Mouse (Mus musculus) heart, postnatal 10 days (tissue): ENCODE results near the gene Cnp. TPM values are rescaled to one million over a fixed set of nuclear protein-coding genes. Genes with fewer than 3 reads are reported as not detected.
"Not testable (repeated sequence)": the region's sequence is repeated elsewhere in the genome, so short reads cannot be mapped to it uniquely, and the experiment has no call there.

Experiments
- DNase-seq, 2 experiments: peaks; one replicate each; pipeline ENCODE4 v3.0.0; 2021
- intact Hi-C: fragments of 180-260 bp; cut with DNase I; formaldehyde crosslinking; loops from one replicate; pipeline ENCODE4 v1.15.1; 2025
- total RNA-seq, 2 experiments: library from RNA; stranded (reverse); gene quantifications; 2 replicates each; pipeline ENCODE4 v1.2.3; 2021

The Cnp gene
- total RNA-seq, 2 experiments from 2014 or later: 6.1 to 7.1 TPM

DNA sequence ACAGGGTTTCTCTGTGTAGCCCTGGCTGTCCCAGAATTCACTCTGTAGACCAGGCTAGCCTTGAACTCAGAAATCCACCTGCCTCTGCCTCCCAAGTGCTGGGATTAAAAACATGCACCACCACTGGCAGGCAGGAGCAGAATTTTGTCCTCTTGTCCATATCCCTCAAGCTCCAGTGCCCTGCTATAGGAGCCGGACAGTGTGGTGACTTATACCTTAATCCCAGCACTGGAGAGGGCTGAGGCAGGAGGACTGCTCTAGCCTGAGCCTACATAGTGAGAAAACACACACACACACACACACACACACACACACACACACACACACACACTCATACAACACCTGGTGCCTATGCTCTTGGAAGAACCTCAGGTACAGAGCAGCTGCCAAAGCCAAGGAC lies 7.7 kb downstream of the Cnp start:
- DNase-seq, intact Hi-C loops: not testable (repeated sequence)

DNA sequence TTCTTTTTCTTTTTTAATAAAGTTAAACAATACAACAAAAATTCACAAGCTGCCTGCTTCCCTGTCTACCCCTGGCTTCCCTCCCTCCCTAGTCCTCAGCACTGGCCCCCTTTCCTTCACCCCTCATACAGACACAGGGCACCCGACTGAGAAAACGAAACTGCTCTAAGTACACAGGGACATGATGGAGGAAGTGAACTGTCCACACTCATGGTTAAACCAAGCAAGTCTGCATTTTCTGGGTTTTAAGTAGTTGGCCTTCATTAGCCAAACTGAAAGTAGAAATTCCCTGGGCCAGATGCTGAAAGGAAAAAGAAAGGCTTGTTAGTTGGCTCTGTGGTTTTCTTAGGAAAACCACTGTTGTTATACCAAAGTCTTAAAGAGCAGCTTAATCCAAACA lies 8.1 kb downstream of the Cnp start:
- DNase-seq: no peak
- intact Hi-C loops: no loop called here

DNA sequence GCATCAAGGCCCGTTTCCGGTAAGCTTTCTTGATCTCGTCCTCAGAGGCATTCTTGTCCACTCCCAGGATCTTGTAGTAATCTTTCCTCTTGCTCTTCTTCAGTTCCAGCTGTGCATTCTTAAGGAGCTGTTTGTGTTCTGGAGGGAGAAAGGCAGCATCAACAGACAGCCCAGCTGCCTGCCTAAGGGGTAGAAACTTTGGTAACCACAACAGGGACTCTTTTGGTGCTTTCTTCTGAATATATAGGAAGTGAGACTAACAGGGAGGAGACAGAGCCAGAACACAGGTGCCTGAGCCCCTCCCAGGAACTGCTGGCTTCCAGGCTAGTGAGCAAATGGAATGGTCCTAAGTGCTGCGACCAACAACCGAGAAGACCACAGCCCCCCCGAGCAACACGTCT lies 9.9 kb downstream of the Cnp start:
- no peak for DNase-seq
- intact Hi-C loops: no loop called here

DNA sequence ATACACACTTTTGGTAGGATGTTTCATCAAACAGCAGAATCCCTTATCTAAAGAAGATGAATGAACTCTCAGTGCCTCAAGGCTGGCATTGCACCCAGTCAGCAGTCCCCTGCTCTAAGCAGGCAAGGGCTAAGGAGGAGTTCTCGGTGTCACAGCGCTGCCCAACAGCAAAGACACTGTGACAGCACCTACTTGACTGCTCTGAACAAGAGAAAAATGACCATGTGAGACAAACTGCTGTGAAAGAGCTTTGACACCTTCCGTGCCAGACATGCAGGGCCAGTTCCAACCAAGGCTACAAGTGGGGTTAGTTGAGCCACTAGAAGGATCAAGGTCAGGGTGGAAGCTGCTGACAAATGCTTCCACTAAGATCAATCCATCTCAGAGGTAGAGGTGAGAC lies 10.4 kb downstream of the Cnp start:
- no peak for DNase-seq
- intact Hi-C loops: no loop called here

DNA sequence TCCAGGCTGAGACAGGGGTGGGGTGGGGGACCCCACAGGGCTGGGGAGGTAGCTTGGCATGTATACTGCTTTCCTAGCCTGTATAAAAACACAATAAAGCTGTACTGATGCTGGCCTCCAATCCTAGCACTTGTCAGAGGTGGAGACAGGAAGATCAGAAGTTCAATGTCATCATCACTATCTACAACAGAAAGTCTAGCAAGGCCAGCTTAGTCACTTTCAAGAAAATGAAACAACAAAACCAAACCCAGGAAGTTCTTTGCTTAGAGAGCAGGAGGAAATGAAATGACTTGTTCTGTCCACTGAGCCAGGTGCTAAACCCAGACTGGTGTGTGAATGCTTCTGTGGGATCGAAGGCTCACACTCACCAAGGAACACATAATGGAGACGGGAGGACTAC lies 13.8 kb downstream of the Cnp start:
- intact Hi-C loops: no loop called here
- DNase-seq: no peak

DNA sequence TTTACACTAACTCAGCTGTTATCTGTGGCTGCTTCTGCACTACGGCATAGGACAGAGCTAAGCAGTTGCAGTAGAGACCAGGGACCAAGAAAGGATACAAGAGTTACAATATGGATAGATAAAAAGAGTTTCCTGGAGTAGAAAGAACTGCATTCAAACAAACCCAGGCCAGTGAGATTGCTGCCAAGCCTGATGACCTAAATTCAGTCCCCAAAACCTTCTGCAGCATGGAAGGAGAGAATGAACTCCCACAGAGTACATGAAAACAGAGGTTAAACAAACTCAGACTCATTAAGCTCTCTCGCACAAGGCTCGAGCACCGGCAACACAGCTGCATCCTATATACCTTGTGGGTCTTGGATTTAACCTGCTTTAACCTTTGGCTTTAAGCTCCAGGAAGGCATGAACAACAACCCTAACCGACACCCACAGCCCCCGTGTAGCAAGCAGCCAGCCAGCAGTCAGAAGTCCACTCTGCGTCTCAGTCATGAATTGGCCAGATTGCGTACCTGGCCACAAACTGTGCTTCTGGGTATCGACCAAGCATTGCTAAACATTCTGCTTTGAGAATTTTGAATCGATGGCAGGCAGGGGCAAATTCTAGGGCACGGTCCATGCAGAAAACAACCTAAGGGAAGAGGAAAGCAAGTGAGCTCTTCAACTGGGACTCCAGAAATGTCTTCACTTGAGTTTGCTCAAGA lies 17.8 kb downstream of the Cnp start:
- no peak for DNase-seq
- intact Hi-C loops: no loop called here

DNA sequence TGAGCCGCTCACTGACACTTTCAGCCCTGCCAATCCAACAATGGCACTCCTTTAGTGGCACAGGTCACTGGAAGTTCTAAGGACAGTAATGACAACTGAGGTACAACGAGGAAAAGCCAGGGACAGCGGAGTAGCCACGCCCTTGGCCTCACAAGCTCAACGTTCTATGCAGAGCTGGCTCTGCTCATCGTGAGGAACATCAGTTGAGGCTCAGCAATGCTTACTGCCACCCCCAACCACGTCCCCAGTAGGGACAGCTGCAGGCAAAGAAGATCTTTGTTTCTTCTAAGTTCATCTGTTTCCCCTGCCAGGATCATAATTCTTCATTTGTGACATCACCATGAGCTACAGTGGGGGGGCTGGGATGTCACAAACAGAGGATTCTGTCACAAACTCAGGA lies 19.9 kb downstream of the Cnp start:
- intact Hi-C loops: no loop called here
- no peak for DNase-seq

DNA sequence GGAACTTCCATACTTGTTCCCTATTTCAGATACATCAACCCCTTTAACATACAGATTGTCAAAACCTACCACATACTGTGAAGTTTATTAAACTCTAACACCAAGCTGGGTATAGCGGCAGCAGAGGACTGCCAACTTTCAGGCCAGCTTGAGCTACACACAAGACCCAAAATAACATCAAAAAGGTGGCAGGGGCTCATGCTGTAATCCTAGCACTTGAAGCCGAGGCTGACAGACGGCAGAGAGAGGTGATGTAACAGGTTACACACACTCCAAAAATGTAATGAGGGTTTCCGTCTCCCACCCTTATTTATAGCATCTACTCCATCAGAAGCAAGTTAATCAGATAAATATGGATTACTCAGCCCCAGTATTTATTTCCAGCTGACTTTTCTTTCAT lies 20.8 kb downstream of the Cnp start:
- DNase-seq: no peak
- intact Hi-C loops: no loop called here

DNA sequence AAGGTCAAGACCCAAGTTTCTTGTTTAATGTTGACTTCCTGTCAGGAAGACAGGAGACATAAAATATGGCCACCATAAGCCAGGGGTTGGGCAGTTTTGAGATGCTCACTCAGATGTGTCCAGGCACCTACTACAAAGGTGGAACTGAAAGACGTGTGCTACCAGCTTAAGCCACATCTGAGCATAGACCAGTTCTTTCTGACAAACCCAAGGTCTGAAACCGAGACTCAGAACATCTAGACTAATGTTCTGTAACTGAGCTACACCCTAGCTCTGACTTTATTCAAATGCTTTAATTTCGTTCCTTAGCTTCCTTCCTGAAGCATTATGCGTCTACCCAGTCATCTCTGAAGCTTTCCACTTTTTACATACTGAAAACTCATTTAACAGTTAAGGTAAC lies 23.4 kb downstream of the Cnp start:
- intact Hi-C loops: no loop called here
- no peak for DNase-seq

DNA sequence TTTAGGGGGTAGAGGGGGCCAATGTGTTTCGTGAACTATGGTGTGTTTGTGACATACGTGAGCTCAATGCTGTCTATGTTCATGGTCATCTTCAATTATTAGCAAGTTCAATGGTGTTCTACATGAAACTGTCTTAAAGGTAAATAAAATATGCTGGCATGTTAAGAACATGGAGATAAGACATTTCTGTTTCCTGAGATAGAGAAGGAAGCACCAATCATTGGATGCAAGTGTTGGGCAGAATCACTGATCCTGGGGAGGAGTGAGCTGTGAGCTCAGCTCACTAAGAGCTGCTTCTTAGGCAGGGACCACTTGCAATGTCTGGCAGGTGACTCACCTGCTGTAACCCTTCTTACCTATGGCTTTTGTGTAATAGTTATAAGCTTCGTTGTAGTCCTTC lies 26.7 kb downstream of the Cnp start:
- intact Hi-C loops: no loop called here
- no peak for DNase-seq

DNA sequence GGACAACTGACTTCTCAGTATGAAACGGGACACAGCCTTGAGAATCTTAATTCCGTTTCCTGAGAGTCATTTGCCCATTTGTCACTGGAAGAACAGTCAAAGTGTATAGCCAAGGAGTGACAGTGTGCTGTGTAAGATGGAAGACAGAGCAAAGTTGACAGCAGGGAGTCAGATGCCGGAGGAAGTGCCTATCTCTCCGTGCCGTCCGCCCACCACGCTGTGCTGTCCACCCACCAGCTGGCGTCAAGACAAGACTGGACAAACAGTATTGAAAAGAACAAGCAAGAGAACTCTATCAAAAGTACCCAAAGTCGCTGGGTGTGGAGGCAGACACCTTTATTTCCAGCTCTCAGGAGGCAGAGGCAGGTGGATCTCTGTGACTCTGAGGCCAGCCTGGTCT lies 28.5 kb downstream of the Cnp start:
- no peak for DNase-seq
- intact Hi-C loops: no loop called here

DNA sequence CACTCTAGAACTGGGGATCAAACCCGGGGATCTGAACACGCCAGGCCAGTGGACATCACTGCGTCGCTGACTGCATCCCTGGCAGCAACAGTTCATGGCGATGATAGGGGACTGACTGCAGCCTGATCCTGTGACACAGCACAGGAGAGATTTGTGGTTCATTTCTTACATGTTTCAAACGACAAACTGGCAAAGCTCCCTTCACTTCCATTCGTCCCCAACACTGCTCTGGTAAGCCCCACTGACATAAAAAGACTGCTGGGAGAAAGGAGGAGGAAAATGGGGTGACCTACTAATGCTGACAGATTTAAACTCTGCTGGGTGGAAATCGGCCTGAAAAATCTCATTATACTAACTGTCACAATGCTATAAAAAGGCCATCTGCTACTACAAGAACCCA lies 29.1 kb downstream of the Cnp start:
- no peak for DNase-seq
- intact Hi-C loops: no loop called here

DNA sequence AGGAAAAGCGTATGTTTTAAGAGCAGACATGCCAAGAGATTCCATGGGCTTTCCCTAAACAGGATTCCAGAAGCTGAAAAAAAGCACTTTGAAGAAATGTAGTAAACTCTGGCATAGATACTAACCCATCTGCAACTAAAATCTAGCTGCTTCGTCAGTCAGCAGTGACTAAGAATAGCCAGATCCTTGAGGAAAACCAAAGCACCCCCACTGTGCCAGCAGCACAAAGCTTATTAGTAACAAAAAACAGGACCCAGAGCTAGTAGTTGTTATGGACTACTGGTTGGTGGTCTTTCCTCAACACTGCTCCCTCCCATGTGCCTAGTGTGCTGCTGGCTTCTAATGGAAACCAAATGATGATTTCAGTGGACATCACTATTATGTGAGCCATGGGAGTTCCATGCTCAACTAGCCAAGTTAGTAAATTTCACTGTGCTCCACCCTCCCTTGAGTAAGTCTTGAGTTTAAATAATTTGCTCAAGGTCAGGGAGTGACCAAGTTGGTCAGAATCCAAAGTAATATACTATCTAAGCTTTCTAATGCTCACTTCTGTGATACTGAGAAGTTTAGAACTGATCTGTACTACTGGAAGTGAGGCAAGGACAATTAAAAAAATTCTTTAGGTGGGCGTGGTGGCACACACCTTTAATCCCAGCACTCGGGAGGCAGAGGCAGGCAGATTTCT lies 29.8 kb downstream of the Cnp start:
- DNase-seq: no peak
- intact Hi-C loops: no loop called here

DNA sequence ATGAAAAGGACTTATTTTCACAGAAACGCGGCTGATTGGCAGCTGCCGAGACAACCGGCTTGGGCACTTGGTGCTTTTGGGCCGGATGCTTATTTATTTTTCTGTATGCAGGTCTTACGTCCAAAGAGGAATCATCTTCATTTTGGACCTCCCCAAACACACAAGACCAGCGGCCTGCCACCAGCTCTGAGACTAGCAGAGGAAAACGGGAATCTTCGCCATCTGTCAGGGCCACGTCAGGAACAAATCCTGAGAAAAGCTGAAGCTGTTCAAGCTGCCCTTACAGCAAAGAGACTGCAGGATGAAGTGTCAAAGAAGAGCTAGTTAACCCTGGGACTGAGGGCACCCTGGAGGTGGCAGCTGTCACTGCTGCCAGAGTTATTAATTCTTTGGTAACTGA lies 30.7 kb downstream of the Cnp start:
- intact Hi-C loops: no loop called here

DNA sequence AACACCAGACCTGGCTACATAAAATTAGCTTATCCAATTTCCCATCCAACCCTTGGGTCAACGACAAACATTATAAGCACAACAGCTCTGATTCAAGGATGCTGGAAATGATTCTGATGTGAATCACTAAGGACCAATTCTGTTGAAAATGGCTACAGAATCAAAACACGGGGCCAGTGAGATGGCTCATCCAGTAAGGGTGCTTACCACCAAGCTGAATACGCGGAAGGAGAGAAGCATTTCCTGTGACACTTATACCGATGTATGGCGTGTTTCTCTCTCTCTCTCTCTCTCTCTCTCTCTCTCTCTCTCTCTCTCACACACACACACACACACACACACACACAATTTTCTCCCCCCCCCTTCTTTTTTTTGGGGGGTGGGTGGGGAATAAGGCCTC lies 32.4 kb downstream of the Cnp start:
- no peak for DNase-seq
- intact Hi-C loops: no loop called here

More for the DNA sequence above, 30.7 kb downstream of the Cnp start:
- DNase-seq: no peak

DNA sequence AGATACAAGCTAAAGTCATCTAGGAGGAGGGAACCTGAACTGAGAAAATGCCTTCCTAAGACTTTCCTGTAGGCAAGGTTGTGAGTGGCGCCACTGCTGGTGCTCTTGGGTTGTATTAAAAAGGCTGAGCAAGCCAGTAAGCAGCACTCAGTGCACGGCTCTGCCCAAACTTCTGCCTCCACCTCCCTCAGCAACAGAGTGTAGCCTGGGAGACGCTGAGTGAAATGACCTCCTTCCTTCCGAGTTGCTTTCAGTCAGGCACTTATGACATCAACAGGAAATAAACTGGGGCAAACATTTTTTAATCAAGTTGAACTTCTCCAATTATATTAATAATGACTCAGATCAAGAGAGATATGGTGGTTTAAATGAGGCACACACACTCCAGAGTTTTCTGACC lies 34.1 kb downstream of the Cnp start:
- intact Hi-C loops: no loop called here
- no peak for DNase-seq

DNA sequence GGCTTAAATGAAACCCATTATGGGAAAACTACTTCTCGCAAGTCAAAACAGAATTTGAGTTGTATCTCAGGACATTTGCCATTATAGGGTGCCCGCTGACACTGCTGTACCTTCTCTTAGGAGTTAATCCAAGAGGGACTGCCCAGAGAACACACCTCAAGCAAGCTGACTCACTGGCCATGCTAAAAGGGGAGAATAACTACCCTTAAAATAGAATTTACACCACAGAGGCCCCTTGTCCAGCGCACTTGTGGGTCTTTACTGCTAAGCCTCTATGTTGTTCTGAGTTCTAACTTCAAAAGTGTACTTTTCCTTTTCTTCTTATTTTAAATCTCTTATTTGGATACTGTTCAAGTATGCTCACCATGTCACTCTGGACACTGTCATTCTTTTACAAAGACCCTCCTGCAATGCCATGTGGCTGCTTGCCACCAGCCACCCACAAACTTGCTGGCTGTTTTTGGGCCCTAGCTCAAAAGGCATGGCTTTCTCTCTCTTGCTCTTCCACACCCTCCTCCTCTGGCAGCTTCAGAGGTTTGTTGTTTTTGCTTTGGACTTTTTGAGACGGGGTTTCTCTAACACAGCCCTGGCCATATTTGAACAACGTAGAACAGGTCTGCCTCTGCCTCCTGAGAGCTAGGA lies 34.8 kb downstream of the Cnp start:
- DNase-seq: no peak
- intact Hi-C loops: no loop called here

DNA sequence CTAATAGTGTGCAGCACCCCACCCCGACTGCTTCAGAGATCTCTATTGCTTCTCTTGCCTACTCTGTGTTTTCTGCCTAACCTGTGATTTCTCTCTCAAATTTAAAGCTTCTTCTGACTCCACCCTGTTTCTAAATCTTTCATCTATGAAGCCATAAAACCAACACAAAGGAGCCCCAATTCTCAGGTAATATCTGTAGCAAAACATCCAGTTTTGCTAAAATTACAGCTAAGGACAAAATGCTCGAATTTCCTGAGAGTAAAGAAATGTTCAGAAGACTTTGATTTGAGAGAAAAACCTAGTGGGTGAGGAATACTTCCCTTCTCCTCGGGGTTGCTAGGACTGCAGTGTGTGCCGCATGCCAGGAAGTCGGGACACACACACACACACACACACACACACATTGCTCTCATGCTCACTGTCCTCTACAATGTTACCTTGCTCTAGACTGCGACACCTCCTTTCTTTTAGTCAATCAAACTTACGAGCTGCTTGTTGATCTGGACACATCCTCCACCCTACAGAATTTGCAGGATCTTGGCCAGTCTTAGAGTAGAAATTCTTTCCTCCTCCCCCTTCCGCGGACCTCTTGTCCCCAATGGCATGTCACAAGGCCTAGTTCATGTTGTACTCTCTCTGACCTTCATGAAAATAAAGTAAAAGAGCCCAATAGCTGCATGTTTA lies 35.4 kb downstream of the Cnp start:
- peak; percentile 48 to 52 for DNase-seq
- intact Hi-C loops: no loop called here

DNA sequence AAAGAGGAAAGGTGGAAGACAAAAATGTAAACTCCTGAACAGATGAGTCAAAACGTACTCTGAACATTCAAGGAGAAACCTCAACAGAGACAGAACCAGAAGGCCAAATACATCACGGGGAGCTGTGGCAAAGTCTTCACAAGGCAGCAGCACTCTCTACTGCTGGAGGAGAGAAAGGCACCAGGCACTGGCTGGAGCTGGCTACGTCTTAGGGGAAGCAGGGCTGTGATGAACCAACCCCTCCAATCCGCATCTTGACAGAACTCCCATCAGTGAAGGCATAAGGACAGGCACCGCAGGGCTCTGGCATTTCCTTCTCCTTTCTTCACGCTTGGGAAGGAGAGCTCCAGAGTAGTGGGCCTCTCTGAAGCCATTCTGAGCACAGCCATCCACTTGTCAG lies 36.9 kb downstream of the Cnp start:
- intact Hi-C loops: no loop called here
- DNase-seq: no peak

DNA sequence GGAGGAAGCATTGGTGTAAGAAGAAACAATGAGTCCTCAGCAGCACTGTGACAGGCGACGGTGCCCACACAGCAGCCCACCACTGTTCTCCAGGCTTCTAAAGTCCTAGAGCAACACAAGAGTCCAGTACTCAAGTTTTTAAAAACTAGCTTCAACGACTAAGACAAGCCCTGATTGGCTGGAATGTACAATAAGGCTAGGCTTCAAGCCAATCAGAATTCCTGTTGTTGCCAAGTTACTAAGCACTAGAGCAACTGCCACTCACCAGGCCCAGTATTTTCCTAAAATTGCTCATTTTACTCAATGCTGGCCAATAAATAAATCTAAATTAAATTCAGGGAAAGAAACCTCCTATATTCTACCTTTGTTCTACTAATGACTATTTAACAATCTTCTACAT lies 38.5 kb downstream of the Cnp start:
- intact Hi-C loops: no loop called here
- DNase-seq: peak in 1 of 2 experiments; percentile 58

DNA sequence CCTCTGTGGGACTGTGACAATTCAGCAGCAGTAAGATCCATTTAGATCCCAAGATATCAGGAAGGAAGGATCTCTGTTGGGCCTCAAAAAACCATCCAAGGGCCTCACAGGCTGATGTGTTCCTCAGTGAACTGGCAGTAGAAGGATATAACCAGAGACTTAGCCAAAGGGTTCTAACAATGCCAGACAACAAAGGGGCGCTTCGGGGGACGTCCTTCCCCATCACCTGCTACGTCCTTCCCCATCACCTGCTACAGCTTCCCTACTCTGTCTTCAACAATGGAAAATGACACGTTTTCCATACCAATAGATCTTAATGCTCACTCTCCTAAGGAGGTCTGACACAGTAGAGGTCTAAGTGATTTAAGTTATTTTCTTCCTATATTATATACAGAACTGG lies 41.6 kb downstream of the Cnp start:
- no peak for DNase-seq
- intact Hi-C loops: no loop called here

DNA sequence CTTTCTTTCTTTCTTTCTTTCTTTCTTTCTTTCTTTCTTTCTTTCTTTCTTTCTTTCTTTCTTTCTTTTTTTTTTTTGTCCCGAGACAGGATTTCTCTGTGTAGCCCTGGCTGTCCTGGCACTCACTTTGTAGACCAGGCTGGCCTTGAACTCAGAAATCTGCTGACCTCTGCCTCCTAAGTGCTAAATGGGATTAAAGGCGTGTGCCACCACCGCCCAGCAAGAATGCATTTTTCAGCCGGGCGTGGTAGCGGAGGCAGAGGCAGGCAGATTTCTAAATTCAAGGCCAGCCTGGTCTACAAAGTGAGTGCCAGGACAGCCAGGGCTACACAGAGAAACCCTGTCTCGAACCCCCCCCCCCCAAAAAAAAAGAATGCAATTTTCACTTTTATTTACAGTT lies 42.1 kb downstream of the Cnp start:
- intact Hi-C loops, DNase-seq: not testable (repeated sequence)
